Mouse (Mus musculus) ES-E14 (cell line): ENCODE measurements at regions not wholly inside any gene's neighbourhood (a gene's known extent, or its start where the extent isn't known, plus 50 kb on each side); places are given as distances from the start of the nearest gene placed in this dataset.

ENCODE experiments used
- DNase-seq: peaks from one replicate; pipeline ENCODE4 v3.0.0-alpha.2; 2013; ENCODE audit warnings: low read depth, low spot score
- H3K27ac ChIP-seq: 2 replicates; pipeline ENCODE4 v1.5.1; 2012; ENCODE audit warnings: low read depth, mild to moderate bottlenecking, low read length, moderate library complexity, mixed read lengths; ENCODE audit not compliant: poor library complexity, insufficient read depth, severe bottlenecking
- H3K36me3 ChIP-seq: 2 replicates; pipeline ENCODE4 v1.6.1; 2012; ENCODE audit warnings: mild to moderate bottlenecking, low read length, moderate library complexity, mixed read lengths; ENCODE audit not compliant: control insufficient read depth, poor library complexity, insufficient read depth, severe bottlenecking
- H3K4me1 ChIP-seq, 2 experiments: fragments of 150-350 bp in 1 of 2; sonication (generic) in 1 of 2; 2 replicates each; pipeline ENCODE4 v1.6.1; 2012; ENCODE audit warnings: low read length in 2 of 2, mild to moderate bottlenecking in 1 of 2, mixed read lengths in 1 of 2; ENCODE audit not compliant: control insufficient read depth in 2 of 2, insufficient read depth in 2 of 2, poor library complexity in 1 of 2
- H3K4me3 ChIP-seq, 2 experiments: fragments of 150-350 bp in 1 of 2; sonication (generic) in 1 of 2; 2 replicates each; pipeline ENCODE4 v1.5.1; 2012; ENCODE audit warnings: low read length in 2 of 2, low read depth in 1 of 2, mild to moderate bottlenecking in 1 of 2, mixed read lengths in 1 of 2; ENCODE audit not compliant: insufficient read depth in 1 of 2, poor library complexity in 1 of 2, severe bottlenecking in 1 of 2
- H3K9ac ChIP-seq: 2 replicates; pipeline ENCODE4 v1.6.1; 2012; ENCODE audit warnings: low read depth, mild to moderate bottlenecking, low read length, mixed read lengths; ENCODE audit not compliant: poor library complexity, insufficient read depth, severe bottlenecking
- H3K9me3 ChIP-seq: fragments of 150-350 bp; sonication (generic); 2 replicates; pipeline ENCODE4 v1.6.1; 2012; ENCODE audit warnings: low read depth, mild to moderate bottlenecking, low read length; ENCODE audit not compliant: control insufficient read depth, insufficient read depth
- CHD2 ChIP-seq: IDR thresholded peaks from 2 replicates; pipeline ENCODE4 v1.6.1; 2014; ENCODE audit warnings: mild to moderate bottlenecking, low read depth, low read length, inconsistent platforms
- HCFC1 ChIP-seq: IDR thresholded peaks from 2 replicates; pipeline ENCODE4 v1.6.1; 2012; ENCODE audit warnings: low read length, inconsistent platforms, borderline replicate concordance; ENCODE audit not compliant: insufficient read depth
- MAFK ChIP-seq: IDR thresholded peaks from 2 replicates; pipeline ENCODE4 v1.6.1; 2014; ENCODE audit warnings: mild to moderate bottlenecking, low read depth, low read length, inconsistent platforms; ENCODE audit not compliant: insufficient read depth
- ZC3H11A ChIP-seq: IDR thresholded peaks from 2 replicates; pipeline ENCODE4 v1.6.1; 2012; ENCODE audit warnings: low read depth, mild to moderate bottlenecking, inconsistent platforms, low read length, borderline replicate concordance
- ZNF384 ChIP-seq: IDR thresholded peaks from 2 replicates; pipeline ENCODE4 v1.6.1; 2012; ENCODE audit warnings: low read depth, low read length, inconsistent platforms
- in situ Hi-C, 2 experiments: fragments of 600-800 bp; cut with MboI; formaldehyde crosslinking; loops; one replicate each; pipeline ENCODE4 v1.15.1; 2025; ENCODE audit warnings: low sequenced_read_pairs in 2 of 2, inconsistent platforms in 1 of 2; ENCODE audit not compliant: unreplicated experiment in 2 of 2

- Histone ChIP-seq H3K9me3 (no peaks in the 10 kb centered on the region), H3K27ac (no peak overlapping the region), H3K36me3 (no peaks in the 10 kb centered on the region), H3K4me3 (no peak overlapping the region), H3K9ac (no peak overlapping the region), H3K4me1 (peaks cover 0 to 6% of the 10 kb centered on the region in 2 experiments; a peak in 3 of 4 replicates)
- DNase-seq, result peak; percentile 77
- in situ Hi-C loops, result no loop called here
- TF ChIP-seq CHD2 (peak; percentile 31; the same call in 1 of the 2 replicates), MAFK (no peak), ZC3H11A (no peak)
These were observed 51.1 kb upstream of the Adra1b start for GRCm38 (mm10) chr11:43952151-43952550.

GRCm38 (mm10) chr11:43958241-43958975, 57.4 kb upstream of the Adra1b start:
- no peak overlapping the region for H3K27ac ChIP-seq
- no peaks in the 10 kb centered on the region for H3K4me1 ChIP-seq
- no peak for DNase-seq
- H3K36me3 ChIP-seq, result no peaks in the 10 kb centered on the region
- no peak for TF ChIP-seq MAFK
- no peak for TF ChIP-seq CHD2
- no peak for TF ChIP-seq HCFC1
- TF ChIP-seq ZNF384, result no peak
- TF ChIP-seq ZC3H11A, result no peak
- H3K9me3 ChIP-seq, result no peaks in the 10 kb centered on the region
- H3K9ac ChIP-seq, result no peak overlapping the region
- no peak overlapping the region for H3K4me3 ChIP-seq
- in situ Hi-C loops, result no loop called here

- no peak for TF ChIP-seq ZC3H11A
- no peak for TF ChIP-seq ZNF384
- no peak for TF ChIP-seq MAFK
- TF ChIP-seq HCFC1, result no peak
- TF ChIP-seq CHD2, result no peak
- Histone ChIP-seq H3K36me3 (no peaks in the 10 kb centered on the region), H3K9ac (no peak overlapping the region), H3K4me3 (no peak overlapping the region), H3K9me3 (no peaks in the 10 kb centered on the region), H3K4me1 (no peaks in the 10 kb centered on the region), H3K27ac (no peak overlapping the region)
- DNase-seq, result no peak
- in situ Hi-C loops, result no loop called here
These were observed 57.9 kb upstream of the Adra1b start for GRCm38 (mm10) chr11:43958976-43959315.

- no peaks in the 10 kb centered on the region for H3K9me3 ChIP-seq
- H3K36me3 ChIP-seq, result no peaks in the 10 kb centered on the region
- no peak overlapping the region for H3K9ac ChIP-seq
- no peak for DNase-seq
- H3K4me1 ChIP-seq, result no peaks in the 10 kb centered on the region
- in situ Hi-C loops, result no loop called here
- H3K4me3 ChIP-seq, result no peak overlapping the region
- TF ChIP-seq MAFK (no peak), HCFC1 (no peak)
- H3K27ac ChIP-seq, result no peak overlapping the region
These were observed 59.5 kb upstream of the Adra1b start for GRCm38 (mm10) chr11:43960348-43961105.
